Mouse (Mus musculus): ENCODE measurements around the gene Stx8.

Stx8 gene

DNA sequence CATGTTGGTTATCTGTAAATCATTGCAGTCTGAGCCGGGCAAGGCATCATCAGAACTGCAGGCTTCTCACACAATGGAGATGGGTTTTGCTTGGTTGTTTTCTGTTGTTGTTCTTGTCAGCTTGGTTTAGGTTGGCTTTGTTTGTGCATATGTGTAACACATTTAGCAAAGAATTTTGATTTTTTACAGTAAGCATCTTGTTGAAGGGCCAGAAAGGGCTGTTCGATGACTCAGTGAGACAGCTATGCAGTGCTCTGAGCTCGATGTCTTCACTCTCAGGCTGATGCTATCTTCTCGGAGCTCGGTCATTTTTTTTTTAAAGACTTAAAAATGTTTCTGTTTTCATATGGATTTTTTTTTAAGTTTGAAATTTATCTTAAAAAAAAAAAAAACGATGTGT, 117.6 kb downstream of the Stx8 start:
- DNase-seq (ENCODE audit: low spot score in 2 of 2) = no peak

DNA sequence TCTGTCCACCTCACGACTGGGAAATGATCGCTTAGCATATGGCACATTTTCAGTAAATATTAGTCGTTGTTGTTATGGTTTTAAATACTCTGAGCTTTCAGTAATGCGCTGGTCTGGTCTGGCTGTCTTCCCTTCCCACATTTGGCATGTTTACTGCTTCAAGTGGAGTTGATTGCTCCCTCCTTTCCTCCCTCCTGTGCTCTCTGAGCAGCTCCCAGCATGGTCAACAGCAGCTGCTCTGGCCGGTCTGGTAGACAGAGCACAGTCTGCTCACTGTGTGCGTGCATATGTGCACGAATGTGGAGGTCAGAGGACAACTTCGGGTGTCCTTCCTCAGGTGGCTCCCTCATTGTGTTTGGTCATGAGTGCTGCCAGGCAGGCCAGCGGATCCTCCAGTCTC, 120.2 kb downstream of the Stx8 start:
- DNase-seq (ENCODE audit: low spot score in 2 of 2) = no peak

DNA sequence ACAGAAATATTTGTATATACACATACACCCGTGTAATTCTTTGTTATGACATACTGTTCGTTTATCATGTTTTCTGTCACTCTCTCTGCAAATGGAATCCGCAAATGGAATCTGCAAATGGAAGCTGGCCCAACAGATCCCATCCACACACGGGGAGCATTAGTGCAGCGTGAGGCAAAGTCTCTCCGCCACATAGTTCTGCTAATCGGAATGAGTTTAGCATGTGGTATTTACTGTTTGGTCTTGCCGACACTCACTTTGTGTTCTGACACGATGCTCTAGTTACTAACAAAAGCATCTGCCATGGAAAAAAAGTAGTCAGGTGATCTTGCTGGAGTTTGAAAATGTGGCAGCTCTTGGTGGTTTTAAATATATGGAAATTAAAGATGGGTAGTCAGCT, 123.4 kb downstream of the Stx8 start:
- DNase-seq (ENCODE audit: low spot score in 2 of 2) = no peak

DNA sequence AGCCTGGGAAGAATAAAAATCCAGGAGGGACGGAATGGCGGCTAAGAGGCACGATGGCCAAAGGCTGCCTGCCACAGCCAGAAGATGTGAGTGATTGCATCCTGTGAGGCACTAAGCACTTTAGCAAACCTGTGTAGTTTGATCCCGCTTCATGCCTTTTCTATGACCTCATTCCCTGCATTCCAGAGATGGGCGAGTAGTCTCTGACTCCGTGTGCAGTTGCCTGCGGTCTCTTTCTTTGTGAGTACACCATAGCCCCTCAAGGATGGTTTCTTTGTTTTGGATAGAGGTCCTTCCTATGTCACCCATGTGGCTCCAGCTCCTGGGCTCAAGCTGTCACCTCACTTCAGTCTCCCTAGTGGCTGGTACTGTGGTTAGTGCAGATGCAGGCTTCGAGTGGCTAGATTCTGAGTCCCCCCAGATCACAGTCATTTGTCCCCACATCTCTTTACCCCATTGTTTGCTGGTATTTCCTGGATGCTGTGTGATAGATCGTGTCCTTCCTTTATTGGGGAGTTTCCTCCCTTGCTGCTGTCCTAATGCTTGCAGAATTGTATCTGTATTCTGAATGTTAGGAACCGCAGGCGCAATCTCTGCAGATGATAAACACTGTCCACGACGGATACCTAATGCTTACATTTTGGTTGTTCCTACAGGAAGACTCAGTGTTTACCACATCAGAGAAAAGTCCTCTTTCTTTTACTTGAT, 124.0 kb downstream of the Stx8 start:
- no peak for DNase-seq (ENCODE audit: low spot score in 2 of 2)

DNA sequence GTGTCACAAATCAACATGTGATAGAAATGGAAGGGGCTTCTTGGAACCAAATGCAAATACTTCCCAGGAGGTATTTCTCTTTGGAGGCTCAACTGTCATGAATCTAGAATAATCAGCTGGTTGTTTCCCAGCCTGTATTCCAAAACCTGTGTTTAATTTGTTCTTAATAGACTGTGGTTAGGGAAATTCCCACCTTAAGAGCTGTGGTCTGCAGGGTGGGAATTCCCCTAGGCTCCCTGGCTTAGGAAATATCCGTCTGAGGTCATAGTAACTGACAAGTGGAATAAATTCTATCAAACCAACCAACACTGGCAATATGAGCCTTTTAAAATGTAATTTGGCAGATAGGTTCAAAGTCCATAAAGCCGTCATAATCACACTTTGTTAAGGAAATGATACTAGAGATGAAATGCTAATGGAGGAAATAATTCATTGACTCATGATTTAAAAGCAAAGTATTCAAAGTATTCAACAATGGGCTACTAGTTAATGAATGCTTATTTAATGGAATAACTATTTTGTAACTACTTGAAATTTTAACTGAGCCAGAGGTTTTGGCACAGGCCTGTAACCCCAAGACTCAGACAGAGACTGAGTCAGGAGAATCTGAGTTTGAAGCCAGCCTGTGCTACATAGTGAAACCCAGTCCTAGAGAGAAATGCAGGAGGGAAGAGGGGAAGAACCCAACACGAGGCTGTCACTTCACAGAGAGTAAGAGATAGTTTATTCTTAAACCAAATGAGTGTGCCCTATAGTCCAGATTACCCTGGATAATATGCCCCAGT, 126.2 kb downstream of the Stx8 start:
- DNase-seq (ENCODE audit: low spot score in 2 of 2) = no peak

DNA sequence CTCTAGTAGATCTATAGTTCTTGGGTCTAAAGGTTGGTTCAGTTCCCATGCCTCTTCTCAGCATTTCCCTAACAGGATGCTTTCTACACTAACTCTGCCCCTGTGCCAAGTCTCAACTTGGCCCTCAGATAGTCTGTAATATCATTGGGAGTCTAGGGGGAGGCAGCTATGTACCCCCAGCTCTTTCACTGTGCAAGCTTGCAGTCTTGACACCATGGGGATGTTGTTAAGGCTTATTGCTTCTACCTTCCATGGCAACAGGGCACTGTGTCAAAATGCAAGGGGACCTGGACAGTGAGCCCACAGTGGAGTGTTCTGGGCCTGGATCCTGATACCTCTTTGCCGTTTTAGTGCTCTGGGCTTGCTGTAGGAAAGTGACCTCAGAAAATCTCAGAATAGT, 135.6 kb downstream of the Stx8 start:
- no peak for DNase-seq (ENCODE audit: low spot score in 2 of 2)

DNA sequence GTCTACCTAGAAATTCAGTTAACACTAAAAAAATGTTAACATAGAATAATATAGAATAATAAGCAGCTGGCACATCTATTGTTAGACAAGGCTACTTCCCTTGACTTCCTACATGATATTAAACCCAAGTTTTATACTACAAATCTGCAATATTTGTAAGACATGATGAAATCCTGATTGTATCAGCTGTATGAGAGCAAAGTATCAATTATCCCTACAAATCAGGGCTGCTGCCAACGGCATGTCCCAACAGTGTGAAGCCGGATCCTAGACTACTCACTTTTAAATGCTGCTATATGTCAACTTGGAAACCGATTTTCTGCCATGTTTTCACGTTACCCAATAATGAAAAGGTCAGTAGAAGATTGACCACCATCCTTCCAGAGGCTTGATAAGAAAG, 137.5 kb downstream of the Stx8 start:
- DNase-seq (ENCODE audit: low spot score in 2 of 2) = no peak

DNA sequence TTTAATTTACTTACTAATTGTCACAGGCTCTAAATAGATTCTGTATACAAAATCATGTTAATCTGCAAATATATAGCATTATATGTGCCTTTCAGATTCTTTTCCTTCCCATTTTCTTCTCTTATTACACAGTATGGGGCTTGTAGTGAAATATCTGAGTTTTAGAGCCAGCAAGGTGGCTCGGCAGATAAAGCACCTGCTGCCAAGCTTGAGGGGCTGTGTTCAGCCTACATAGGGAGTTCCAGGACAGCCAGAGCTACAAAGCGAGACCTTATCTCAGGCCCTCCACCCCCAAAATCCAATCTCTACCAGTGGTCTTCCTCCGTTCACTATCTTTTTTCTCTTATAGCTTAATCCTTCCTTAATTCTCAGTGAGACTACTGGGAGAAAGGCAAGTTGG, 140.1 kb downstream of the Stx8 start:
- no peak for DNase-seq (ENCODE audit: low spot score in 2 of 2)

DNA sequence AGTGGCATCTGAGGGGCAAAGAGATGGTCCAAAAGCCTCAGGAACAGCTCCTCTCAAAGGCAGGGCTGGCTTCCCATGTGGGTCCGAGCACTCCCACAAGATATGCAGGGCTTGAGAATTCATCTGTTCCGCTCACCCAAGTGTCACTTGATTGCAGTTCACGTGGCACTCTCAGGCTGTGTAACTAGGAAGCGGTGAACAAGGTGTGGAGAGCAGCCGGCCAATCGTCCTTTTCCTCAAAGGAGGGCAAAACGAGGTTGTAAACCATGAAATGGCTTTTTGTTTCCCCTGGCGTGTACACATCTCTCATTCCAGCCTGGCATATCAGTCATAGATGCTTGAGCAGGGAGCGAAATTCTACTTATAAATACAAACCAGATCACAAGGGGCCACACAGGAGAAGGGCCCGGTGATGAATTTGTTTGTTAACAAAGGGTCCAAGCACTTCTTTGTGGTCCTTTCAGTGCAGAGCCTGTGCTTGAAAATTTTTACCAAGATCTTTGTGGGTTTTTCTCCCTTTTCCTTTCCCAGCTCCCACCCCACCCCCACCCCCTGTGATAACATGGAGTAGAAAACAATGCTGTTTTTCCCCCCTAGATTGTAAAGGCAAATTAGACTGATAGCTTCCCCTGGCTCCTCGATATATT, 147.6 kb downstream of the Stx8 start:
- DNase-seq (ENCODE audit: low spot score in 2 of 2) = no peak

DNA sequence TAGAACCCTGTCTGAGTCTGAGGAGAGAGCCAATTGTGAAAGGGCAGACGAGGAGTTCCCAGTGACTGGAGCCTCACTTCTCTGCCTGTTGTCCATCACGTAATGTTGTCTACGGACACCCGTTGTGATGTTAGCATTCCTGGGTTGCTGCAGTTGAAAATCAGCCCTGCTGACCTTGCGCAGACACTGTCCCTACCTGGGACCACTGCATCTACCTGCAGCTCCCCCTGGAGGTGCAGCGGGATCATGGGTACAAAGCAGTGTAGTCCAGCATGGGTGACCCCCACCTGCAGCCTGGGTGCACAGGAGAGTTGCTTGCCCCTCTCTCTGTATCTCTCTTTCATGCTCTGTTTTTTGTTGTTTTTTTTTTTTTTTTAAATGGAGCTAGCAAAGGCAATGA, 148.2 kb downstream of the Stx8 start:
- no peak for DNase-seq (ENCODE audit: low spot score in 2 of 2)

DNA sequence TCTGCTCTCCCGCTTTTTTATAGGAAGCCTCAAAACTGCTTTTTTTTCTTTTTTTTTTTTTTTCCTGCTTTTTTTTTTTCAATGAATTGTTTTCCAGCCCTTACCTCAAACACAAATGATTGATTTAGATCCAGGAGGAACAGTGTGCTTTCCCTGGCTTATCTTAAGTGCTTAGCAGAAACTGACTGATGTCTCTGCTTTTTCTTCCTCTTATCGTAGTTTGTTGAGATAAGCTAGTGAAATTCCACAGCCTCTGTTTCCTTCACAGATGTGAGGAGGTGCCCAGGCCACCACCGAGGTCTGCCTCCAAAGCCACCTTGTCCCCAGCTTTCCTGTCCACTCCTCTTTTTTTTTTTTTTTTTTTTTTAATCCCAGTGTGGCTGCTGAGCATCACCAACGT, 150.2 kb downstream of the Stx8 start:
- DNase-seq (ENCODE audit: low spot score in 2 of 2) = no peak

DNA sequence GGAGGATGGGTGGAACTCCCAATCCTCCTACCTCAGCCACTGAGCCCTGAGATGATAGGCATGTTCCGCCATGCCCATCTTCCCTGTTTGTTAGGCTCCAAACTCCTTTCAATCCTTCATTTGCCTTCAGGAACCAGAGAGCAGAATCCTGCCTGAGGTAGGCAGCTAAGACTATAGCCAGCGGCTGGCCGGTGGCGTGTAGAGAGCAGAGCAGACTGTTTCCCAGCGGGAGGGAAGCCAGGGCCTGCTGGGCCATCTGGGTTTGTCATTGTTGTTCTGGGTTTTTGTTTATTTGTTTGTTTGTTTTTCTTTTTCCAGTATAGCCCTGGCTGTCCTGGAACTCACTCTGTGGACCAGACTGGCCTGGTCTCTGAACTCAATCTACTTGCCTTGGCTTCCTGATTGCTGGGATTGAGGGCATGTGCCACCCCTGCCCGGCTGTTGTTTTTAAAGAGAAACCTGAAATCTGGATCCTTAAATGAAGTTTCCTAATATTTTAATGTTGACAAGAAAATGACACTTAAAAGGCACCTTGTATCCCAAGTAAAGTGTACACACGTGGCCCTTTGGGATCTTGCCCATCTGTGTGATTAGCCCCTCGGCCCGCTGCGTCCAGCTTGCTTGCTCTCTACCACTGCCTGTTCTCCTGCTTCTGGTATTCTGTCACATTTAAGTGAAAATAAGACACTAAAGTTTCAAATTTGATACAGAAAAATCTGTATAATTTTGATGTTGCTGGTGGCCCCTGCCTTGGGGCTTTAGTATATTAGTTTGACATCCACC, 152.1 kb downstream of the Stx8 start:
- no peak for DNase-seq (ENCODE audit: low spot score in 2 of 2)

DNA sequence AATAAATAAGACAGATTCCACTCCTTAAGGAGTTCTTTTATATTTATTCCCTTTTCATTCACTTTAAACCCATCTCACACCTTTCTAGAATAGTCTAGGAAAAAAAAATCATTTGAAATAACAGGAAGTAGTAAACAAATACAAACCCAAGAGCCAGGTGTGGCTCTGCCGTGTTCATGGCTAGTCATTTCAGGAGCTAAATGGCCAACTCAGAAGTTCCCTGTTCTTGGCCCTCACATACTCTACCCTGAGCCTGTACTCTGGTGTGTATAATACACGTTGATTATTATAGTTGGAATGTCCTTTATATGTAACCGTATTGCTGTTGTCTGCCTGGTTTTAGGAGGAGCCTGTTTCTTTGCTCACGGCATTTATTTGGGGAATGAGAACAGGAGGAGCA, 152.7 kb downstream of the Stx8 start:
- DNase-seq (ENCODE audit: low spot score in 2 of 2) = no peak

DNA sequence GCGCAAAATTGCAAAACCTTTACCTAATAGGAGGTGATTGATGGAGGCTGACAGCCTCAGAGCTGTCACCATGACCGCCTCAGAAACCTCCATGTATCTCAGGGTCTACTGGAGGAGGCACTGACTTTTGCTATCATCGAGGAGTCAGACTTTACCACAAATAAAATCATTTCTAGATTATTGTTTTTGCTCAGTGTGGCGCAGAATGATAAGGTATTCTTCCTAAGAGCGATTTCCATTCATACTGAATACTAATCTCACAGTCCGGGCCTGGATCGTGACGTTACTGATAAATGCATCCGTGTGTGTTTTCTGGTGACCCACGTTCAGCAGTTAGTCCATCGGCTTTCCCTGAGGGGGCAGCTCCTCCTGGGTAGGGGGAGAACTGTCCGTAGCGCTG, 153.1 kb downstream of the Stx8 start:
- no peak for DNase-seq (ENCODE audit: low spot score in 2 of 2)

DNA sequence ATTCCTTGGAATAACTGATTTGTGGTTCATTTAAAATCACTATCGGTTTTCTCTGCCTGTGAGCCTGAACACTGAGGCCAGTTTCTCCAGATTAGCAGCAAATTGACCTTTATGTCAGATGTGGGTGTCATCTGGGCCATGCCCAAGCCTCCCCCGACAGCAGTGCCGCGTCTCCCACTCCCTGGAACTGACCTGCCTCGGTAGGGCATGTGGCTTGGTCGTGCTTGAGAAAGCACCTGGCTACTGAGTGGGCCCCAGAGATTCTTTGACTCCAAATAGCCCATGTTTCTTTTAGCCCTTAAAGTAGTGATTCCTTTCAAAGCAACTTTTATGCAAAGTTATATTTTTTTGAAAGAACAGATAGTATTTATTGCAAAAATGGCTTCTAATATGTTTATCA, 155.3 kb downstream of the Stx8 start:
- no peak for DNase-seq (ENCODE audit: low spot score in 2 of 2)

DNA sequence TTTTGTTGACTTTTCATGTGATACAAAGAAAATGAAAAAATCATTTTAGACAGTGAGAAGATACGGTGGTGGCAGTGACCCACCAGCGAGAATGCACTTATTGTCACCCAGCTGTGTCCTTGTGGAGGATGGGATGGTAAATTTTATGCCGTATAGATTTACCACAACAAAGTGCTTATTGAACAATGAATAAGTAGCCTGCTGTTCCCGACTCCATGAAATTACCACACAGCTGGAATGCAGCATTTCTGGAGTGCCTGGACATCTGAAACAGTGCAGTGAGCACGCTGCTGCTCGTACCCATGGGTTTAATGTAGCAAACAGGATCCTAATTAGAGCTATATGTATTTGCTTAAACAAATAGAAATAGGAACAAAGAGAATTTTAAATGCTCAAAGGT, 155.7 kb downstream of the Stx8 start:
- no peak for DNase-seq (ENCODE audit: low spot score in 2 of 2)

DNA sequence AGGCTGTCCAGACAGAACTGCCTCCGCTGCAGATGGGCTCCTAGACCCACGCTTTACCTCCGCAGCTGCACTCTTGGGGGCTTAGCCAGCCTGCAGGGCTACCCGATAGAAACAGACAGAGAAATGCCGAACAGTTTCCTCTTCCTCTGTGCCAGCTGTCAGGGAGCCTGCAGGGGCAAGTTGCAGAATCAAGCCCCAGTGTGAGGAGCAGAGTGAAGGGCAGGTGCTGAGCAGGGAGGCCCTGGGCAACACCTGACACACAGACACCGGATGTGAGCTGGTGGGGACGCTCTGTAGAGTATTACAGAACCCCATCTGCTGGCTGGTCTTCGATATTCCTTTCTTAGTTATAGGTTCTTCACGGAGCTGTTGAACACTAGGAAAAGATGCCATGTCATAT, 160.1 kb downstream of the Stx8 start:
- DNase-seq (ENCODE audit: low spot score in 2 of 2) = peak in 1 of 2 experiments; percentile 1

DNA sequence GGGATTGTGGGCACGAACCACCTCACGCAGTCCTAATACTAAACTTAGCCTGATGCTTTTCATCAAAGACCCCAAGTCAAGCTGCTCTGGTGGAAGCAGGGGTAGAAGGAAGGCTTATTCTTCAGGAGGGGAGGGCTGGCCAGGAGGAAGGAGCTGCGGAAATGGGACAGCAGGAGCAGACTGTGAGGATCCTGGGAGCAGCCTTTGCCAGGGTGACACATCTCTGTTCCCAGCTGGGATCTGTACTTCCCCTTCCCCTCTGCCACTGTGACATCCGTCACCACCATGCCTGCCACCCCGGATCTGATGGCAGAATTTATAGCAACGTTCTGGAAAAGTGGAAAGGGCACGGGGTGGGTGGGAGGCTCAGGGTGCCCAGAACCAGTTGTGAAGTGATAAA, 168.5 kb downstream of the Stx8 start:
- DNase-seq (ENCODE audit: low spot score in 2 of 2) = no peak

DNA sequence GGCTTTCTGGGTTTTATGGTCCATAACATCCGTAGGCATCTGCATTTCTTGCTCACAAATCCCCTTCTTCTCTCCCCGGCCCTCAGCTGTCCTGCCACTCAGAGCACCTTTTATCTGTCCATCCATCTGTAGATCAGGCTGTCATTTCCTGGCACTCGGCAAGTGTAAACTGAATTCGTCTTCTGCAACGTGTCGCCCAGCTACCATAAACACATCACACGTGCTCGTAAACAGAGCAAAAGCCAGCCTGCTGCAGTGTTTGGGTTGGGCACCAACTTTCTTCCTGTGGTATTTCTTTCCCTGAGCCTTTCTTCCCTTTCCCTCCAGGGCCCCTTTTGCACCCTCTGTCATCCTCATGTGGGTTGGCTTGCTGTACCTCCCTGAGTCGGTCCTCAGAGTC, 169.4 kb downstream of the Stx8 start:
- no peak for DNase-seq (ENCODE audit: low spot score in 2 of 2)

DNA sequence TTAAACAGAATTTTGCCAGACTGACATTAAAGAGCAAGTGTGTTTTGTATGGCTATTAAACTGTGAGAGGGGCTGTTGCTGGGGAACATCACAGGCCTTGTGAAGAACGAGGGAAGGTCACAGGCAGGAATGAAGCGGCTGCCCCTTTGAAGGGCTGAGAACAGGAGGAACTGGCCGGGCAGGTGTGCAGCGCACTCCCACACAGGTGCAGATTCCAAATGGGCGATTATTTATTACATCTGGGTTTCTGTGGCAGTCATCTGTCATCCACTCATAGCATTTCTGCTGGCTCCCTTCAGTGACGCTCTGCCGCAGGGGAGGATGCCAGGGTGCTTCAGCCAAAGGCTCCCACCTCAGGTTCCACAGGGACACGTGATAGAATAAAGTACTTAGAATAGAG, 170.7 kb downstream of the Stx8 start:
- DNase-seq (ENCODE audit: low spot score in 2 of 2) = no peak

DNA sequence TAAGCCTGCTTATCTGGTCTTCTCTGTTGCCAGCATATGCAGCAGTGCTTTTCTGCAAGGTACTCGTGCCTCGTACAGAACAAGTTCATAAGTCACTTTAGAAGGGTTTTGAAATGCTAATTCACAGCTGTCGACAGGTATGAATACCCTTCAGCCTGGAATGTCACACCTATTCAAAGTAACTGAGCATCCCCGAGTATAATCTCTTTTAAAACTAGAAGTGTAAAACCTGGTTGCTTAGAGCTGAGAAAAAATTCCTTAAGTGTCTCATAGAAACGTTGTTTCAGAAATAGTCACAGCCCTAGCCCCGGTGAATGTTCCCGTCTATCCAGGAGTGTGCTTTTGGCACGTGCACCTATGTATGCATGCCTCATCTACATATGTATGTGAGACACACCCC, 176.3 kb downstream of the Stx8 start:
- no peak for DNase-seq (ENCODE audit: low spot score in 2 of 2)
